Mouse (Mus musculus): ENCODE measurements around the gene Serpina3n.
A peak's percentile ranks its signal among the peaks of the same experiment; 100 is the strongest.
"Not testable (repeated sequence)": the region's sequence is repeated elsewhere in the genome, so short reads cannot be mapped to it uniquely, and the experiment has no call there.

Serpina3n gene

DNA sequence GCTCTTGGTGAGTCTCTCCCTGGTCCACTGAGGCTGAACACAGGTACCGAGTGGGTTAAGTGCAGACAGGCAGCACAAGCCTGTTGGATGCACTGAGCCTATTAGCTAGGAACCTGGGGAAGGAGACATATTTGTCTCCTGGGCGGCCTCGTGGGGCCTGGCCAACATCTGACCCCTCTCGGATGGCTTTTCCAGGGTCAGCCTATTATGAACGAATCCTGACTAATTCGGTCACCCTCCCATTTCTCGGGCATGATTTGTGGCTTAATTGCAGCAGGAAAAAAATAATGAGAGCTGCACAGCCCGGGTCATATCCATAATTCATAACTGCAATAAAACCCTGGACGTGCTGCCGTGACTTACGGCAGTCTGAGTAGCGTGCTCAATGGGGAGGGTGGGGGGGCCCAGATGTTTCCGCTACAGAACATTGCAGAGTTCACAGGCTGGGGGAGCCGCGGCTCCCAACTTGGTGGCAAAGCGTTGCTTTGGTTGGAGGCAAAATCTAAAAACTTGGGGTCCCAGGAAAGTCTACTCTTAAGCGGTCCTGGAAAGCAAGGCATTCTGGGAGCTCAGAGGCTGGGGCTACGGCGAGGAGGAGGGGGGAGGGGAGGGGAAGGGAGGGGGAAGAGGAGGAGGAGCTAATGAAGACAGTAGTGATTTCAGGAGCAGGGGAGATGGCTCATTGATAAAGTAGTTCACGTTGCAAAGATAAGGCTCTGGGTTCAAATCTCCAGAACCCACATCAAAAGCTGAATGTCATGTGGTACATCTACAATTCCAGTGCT lies 27.6 kb downstream of the Serpina3n start:
- no peak for DNase-seq (ENCODE audit: low read depth)

DNA sequence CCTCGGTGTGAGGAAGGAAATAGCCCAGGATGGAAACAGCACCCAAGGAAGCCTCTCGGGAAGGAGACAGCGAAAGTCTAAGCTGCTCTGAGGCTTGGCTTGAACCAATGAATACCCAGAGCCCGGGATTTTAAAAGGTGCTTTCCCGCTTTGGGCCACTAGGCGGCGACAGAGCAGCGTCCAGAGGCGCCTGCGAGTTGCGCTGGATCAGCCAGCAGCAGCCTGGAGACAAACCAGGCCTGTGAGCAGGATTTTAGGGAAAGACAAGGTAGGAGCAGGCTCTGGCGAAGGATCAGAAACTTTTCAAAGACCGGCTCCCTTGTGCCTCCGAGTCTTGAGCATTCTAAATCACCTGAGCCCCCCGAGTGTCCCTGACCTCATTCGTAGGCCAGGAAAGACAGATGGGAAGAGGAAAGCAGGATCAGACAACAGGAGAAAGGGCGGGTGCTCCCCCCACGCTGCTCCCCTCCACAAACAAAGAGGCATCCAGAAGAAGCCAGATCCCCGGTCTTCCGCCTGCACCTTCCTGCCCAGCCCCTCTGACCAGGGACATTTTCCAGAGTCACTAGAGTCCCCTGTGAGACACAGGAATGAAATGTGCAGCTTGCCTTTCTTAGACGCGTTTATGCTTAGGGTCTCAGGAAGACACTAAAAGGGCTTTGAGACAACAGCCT lies 33.7 kb downstream of the Serpina3n start:
- peak; percentile 62 for DNase-seq (ENCODE audit: low read depth)

DNA sequence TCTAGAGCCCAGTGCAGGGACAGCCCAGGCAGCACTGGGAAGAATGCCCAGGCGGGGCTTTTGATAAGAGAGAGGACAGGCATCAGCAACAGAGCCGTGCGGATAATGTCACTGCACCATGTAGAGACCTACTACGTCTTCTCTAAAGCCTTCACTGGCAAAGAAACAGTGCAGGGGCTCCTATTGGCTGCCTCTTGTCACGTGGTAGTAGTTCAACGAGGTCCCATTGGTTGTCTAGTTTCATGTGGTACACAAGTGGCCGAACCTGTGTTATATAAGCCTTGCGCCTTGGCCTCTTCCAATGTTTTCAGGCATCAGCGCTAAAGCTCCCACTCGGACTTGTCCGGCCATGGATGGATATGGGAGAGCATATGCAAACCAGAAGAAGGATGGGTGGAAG lies 37.2 kb downstream of the Serpina3n start:
- DNase-seq (ENCODE audit: low read depth) = no peak

DNA sequence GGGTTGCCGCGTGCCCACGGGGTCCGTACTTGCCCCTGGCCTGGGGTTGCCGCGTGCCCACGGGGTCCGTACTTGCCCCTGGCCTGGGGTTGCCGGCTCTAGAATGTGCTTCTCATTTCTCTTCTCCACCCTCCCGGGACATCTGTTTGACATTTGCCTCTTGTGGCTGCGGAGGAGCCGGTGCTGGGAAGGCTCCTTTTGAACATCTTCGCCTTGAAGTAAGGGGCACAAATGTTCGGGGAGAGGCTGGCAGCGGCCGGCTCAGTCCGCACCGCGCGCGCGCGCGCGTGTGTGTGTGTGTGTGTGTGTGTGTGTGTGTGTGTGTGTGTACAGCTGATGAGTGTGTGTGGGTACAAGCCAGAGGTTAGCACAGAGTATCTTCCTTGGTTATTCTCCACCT lies 40.5 kb downstream of the Serpina3n start:
- DNase-seq (ENCODE audit: low read depth) = not testable (repeated sequence)

DNA sequence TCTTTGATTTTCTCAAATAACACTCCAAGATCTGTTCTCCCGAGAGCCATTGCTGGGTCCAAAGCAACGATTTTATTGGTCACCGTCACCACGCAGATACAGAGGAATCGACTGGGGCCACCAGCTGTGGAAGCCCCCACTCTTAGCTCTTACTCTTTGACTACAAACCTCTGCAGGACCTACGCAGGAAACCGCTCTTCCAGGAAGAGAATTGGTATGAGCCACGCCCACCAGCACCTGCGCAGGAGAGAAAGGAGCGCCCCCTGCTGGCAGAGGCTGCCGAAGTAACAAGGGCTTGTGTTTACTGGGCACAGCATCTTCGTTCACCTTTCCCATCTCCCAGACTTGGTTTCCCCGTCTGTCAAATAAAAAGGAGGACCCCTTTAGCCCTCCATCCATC lies 41.6 kb downstream of the Serpina3n start:
- DNase-seq (ENCODE audit: low read depth) = peak; percentile 63

DNA sequence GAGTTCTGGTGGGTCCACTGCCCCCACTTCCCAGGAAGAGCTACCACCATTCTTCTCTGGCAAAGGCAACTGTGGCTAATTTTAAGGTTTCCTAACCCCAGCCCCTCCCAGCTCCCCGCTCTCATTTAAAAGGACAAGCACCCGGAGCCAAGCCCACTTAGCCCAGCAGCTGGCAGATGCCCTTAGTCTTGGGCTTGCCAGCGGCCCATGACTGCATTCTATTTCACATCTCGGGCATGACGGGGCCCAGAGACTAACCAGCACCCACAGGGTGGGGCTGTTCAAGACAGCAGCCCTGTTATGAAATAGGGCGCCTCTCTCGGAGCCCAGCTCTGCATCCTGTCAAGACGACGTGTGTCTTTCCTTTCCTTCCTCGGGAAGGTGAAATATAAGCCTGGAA lies 43.7 kb downstream of the Serpina3n start:
- DNase-seq (ENCODE audit: low read depth) = no peak

DNA sequence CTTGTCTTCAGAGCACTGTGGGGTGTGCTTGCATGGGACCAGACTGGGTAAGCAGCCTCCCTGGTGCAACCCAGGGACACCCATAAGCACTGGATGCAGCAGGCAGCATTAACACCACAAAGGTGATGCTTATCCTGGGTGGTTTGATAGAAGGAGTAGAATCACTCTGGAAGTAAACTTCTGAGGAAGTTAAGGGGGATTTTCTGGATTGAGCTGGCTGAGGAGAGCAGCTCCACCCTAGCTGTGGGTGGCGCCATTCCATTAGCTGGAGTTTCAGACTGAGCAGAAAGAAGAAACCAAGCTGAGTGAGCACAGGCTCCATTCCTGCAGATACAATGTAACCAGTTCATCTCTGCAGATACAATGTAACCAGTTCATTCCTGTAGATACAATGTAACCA lies 46.5 kb downstream of the Serpina3n start:
- DNase-seq (ENCODE audit: low read depth) = no peak

DNA sequence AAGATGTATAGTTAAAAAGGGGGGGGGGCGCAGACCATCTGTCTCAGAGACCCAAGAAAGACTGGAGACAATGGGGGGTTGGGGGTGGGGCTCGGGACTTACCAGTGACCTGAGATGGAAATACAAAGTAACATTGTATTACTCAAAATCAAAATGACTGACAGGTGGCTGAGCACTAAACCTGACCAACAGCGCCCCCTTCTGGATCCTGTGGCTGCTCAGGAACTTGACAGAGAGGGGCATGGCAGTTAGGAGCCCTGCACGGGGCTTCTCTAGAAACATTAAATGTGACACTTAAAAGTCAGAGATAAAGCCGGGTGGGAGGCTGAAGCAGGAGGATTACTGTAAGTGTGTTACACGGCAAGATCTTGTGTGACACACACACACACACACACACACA lies 52.8 kb downstream of the Serpina3n start:
- DNase-seq (ENCODE audit: low read depth) = no peak

DNA sequence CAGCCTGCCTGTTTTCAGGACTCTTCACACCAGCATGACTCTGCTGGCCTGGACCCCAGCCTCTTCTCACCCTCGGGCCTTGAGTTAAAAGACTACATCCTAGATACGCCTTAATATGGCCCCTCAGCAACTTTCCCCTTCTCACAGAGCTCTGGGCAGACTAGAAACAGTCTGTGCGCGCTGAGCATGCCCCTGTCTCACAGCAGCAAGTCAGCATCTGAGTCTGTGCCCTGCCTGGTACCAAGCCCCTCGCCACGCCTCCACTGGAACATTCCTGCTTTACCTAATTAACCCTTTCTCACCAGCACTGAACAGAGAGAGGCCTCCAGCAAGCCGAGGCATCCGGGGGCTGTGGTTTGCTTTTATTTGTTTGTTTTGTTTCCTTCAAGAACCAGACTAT lies 54.8 kb downstream of the Serpina3n start:
- no peak for DNase-seq (ENCODE audit: low read depth)
